Mouse (Mus musculus): ENCODE data around the gene Wdr45b.

GRCm38 (mm10) chr11:121328619-121329018 is 25.6 kb downstream of the Wdr45b start:
- no peak for TF ChIP-seq CTCF (IDR thresholded peaks at IDR 0.05; ENCODE audit: borderline replicate concordance, control insufficient read depth, extremely low read depth, insufficient read depth, low read length, poor library complexity)
- no peak for TF ChIP-seq POLR2A (IDR thresholded peaks at IDR 0.05; ENCODE audit: control insufficient read depth, extremely low read depth, insufficient read depth, low read length, poor library complexity)

Measured in thymus, adult 2 months (tissue).